Mouse (Mus musculus) left cerebral cortex, postnatal 25 days (tissue): Measurements from ENCODE around the gene Rbm15b. TPM values are rescaled to one million over a fixed set of nuclear protein-coding genes. Genes with fewer than 3 reads are reported as not detected.

Experiments used
- DNase-seq, 2 experiments: peaks; one replicate each; pipeline ENCODE4 v3.0.0; 2022; ENCODE audit warnings: low spot score in 2 of 2, mixed read lengths in 1 of 2
- intact Hi-C: fragments of 180-260 bp; cut with DNase I; formaldehyde crosslinking; loops from one replicate; pipeline ENCODE4 v1.15.1; 2025
- total RNA-seq, 2 experiments: library from RNA; stranded (reverse); gene quantifications; 2 replicates each; pipeline ENCODE4 v1.2.3; 2021

The Rbm15b gene
- total RNA-seq, 2 experiments from 2014 or later, result 52.5 to 57.7 TPM

- peak in 1 of 2 experiments; percentile 52 for DNase-seq
- intact Hi-C loops, result loop anchor here (2.0 to 10.0 kb wide), 2 partner anchors 211 to 649 kb away; partner anchors contain the start of gene Tmem115
Measured at GRCm38 (mm10) chr9:106885901-106886731, 1.1 kb downstream of the Rbm15b start.

DNA sequence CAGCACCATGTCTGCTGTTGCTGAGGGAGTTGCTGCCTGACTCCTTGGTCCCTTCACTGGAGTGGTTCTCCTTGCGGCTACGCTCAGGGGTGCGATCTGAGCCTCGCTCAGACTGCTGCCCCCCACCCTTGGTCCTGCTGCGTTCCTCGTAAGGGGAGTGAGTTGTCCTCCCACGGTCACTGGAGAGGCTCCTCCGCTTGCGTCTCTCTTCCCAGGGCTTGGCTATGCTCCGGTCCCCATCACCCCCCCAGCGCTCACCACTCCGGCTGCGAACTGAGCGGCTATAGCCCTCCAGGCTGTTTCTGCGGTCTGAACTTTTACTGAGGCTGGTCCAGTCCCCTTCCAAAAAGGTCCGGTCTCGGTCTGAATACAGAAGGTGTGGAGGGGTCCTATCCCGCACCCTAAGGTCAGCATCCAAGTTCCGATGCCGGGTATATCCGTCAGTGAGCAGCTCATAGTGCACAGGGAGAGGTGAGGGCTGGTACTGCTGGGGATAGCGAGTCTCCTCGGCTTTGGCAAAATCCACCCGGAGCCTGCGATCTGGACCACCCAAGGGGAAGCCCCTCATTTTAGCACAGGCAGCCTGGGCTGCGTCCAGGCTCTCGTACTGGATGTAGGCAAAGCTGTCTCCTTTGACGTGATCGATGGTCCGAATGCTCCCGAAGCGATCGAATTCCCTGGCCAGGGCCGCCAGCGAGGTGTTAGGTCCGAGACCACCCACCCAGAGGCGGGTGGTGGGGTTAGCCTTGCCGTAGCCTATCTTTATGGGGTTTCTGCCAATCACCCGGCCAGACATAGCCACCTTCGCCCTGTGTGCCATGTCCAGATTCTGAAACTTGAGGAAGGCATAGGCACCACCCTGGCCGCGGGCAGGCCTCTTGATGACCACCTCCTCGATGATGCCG, 2.0 kb downstream of the Rbm15b start:
- intact Hi-C loops, result loop anchor here (10.0 kb wide), 1 partner anchor 650 kb away; the partner anchor contains the start of gene Tmem115

GRCm38 (mm10) chr9:106884306-106884705, 2.9 kb downstream of the Rbm15b start:
- intact Hi-C loops, result loop anchor here (10.0 kb wide), 1 partner anchor 650 kb away; the partner anchor contains the start of gene Tmem115
- DNase-seq, result no peak

More for the DNA sequence above, 2.0 kb downstream of the Rbm15b start:
- no peak for DNase-seq

GRCm38 (mm10) chr9:106883085-106883484, 4.1 kb downstream of the Rbm15b start:
- DNase-seq, result no peak
- intact Hi-C loops, result loop anchor here (10.0 kb wide), 1 partner anchor 652 kb away; the partner anchor contains the start of gene Tmem115

DNA sequence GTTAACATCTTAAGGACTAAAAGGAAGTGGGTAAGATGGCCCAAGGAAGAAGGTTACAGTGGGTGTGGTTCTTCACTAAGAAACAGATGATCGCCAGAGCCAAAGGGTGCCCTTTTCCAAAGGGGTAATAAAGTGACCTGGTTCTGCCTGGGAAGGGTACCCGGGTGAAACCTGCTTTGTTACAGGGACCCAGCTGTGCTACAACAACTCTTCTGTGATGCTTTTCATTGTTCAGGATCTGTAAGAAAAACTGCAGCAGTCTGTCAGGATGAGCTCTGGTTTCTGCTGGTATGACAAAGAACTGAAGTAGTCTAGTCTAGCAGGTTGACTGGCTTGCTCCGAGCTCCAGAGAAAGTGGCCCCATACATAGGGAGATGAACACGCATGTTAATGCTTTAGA, 5.1 kb downstream of the Rbm15b start:
- intact Hi-C loops, result loop anchor here (10.0 kb wide), 1 partner anchor 653 kb away; the partner anchor contains the start of gene Tmem115
- no peak for DNase-seq

DNA sequence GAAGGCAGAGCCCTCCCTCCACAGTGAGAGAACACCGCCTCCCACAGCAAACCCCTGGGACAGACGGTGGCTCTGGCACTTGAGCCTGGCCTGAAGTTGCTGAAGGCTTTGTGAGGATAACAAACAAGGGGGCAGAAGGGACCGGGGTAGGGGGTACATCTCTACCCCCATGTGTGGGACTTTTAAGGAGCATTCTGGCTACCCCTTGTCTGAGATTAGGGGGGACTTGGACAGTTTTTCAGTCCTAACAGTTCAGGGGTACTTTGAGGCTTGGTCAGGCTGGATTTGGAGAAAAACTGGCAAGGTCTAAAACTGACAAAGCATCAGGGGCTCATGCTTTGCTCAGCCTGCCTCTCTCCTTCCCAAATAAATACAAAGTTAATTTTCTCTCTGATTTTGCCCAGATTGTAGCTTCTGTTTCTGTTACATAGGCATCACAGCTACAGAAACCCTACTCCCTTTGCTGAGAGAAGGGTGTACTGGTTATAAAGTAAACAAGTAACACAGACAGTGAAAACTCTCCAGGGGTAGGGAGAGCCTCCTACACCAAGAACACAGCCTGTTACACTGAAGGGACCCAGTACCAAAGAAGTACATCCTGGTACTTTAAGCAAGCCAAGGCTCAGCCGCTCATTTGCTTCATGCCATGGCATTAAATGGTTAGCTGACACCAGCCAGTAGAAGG, 6.0 kb downstream of the Rbm15b start:
- DNase-seq, result no peak
- intact Hi-C loops, result loop anchor here (10.0 kb wide), 1 partner anchor 654 kb away; the partner anchor contains the start of gene Tmem115

GRCm38 (mm10) chr9:106879471-106879870, 7.8 kb downstream of the Rbm15b start:
- intact Hi-C loops, result no loop called here
- no peak for DNase-seq

GRCm38 (mm10) chr9:106876666-106877065, 10.6 kb downstream of the Rbm15b start:
- intact Hi-C loops, result no loop called here
- no peak for DNase-seq

GRCm38 (mm10) chr9:106874216-106874615, 13.0 kb downstream of the Rbm15b start:
- no peak for DNase-seq

GRCm38 (mm10) chr9:106858036-106858435, 29.2 kb downstream of the Rbm15b start:
- no peak for DNase-seq
- intact Hi-C loops, result no loop called here

More at GRCm38 (mm10) chr9:106874216-106874615, 13.0 kb downstream of the Rbm15b start:
- intact Hi-C loops, result loop anchor here (5.0 kb wide), 1 partner anchor 42 kb away; no protein-coding TSS in a partner anchor

GRCm38 (mm10) chr9:106856664-106857063, 30.6 kb downstream of the Rbm15b start:
- DNase-seq, result no peak
- intact Hi-C loops, result no loop called here

DNA sequence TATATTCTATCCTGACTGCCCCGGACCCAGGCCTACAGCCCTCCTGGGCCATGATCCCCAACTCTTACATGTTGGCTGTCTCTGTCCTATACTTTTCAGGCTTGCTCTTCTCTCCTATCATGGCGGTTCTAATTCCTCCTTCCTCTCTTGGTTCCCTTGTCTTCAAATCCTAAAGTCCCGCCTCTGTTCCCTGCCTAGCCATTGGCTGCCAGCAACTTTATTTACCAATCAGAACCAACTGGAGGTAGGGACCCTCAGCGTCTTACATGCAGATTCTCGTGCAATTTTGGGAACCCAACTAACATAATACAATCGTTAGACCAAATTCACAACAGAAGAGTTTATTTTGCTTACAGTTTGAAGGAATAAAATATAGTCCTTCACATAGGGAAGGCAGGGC, 44.4 kb downstream of the Rbm15b start:
- intact Hi-C loops, result no loop called here

GRCm38 (mm10) chr9:106840569-106840968, 46.7 kb downstream of the Rbm15b start:
- DNase-seq, result no peak
- intact Hi-C loops, result no loop called here

More for the DNA sequence above, 44.4 kb downstream of the Rbm15b start:
- no peak for DNase-seq

Other genes with a start within 250 kb of the Rbm15b start
- gene Grm2, start 231.3 kb downstream of the Rbm15b start, total RNA-seq, result 10 to 100 TPM; 54.6 to 56.2 TPM
- gene Tex264, start 201.5 kb downstream of the Rbm15b start, total RNA-seq, result 100 to 1,000 TPM in 1 of 2 experiments, 10 to 100 TPM in 1; 96.3 to 106 TPM
- gene Rad54l2, start 98.2 kb downstream of the Rbm15b start, total RNA-seq, result 10 to 100 TPM; 16.5 to 17.1 TPM
- 10 to 100 TPM; 27.2 to 39.0 TPM for gene Dcaf1, start 65.6 kb downstream of the Rbm15b start, total RNA-seq
- gene Manf, start 4.6 kb upstream of the Rbm15b start, total RNA-seq, result 100 to 1,000 TPM; 150 to 155 TPM